Mouse (Mus musculus): ENCODE results near the gene Hist2h2bb. TPM values are rescaled to one million over a fixed set of nuclear protein-coding genes. Genes with fewer than 3 reads are reported as not detected.

Gene Hist2h2bb
- total and polyA plus RNA-seq, 2 experiments from 2014 or later: 0.59 to 225 TPM

DNA sequence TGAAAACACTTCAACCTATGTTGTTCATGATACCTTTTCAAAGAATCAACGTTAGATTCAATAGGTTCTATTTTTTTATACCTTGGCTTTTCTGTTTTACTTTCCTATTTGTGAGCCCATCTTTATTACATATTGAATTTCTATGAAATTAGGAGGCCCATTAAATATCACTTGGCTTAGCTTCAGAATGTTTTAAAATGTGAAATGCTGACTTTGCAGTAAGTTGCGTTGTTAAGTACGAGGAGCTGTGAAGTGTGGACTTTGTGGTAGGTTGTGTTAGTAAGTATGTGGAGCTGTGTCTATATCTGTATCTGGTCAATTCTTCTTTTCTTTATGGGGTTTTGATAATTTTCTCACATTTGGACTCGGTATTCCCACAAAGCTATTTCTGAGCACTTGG lies 28.8 kb downstream of the Hist2h2bb start:
- no peak overlapping the region for H3K4me3 ChIP-seq (ENCODE audit: low read depth, low read length)
- DNase-seq (ENCODE audit: low spot score): no peak
- 81% methylated on average over 4 of the region's 4 CpGs for WGBS
- no peak overlapping the region for H3K4me2 ChIP-seq (ENCODE audit: low read depth, low read length)
- TF ChIP-seq EP300 (IDR thresholded peaks at IDR 0.05; ENCODE audit: low read depth) (no peak), CTCF (IDR thresholded peaks at IDR 0.05; ENCODE audit: low read depth) (no peak)
- H3K36me3 ChIP-seq (replicated peaks; ENCODE audit: control insufficient read depth, insufficient read depth, low read length): no peaks in the 10 kb centered on the region
- H3K9ac ChIP-seq (replicated peaks; ENCODE audit: low read depth, low read length): no peak overlapping the region
- no peaks in the 10 kb centered on the region for H3K4me1 ChIP-seq (ENCODE audit: control insufficient read depth, insufficient read depth)
- peaks cover 11% of the 10 kb centered on the region for H3K27me3 ChIP-seq (ENCODE audit: control insufficient read depth, insufficient read depth, low read length)
- no peak overlapping the region for H3K27ac ChIP-seq (ENCODE audit: low read depth)
- no peak for ATAC-seq (ENCODE audit: insufficient read depth, low read depth)
- no peaks in the 10 kb centered on the region for H3K9me3 ChIP-seq (replicated peaks; ENCODE audit: control insufficient read depth, low read length)

DNA sequence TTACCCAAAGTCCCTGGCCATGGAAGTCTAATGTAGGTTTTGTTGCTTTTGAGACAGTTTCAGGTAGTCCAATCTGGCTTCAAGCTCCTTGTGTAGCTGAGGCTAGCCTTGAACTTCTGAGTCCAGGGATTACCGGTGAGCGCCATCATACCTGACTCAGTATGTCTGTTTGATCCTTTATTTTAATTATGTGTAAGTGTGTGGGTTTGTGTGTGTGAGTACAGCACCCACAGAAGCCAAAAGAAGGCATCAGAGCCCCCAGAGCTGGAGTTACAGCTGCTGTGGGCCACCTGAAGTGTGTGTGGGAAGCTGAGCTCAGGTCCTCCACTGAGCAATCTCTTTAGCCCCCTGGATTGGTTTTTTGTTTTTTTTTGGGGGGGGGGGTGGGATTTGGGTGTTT lies 30.0 kb downstream of the Hist2h2bb start:
- Histone ChIP-seq H3K9me3 (replicated peaks; ENCODE audit: control insufficient read depth, low read length) (no peaks in the 10 kb centered on the region), H3K4me3 (ENCODE audit: low read depth, low read length) (no peak overlapping the region), H3K27me3 (ENCODE audit: control insufficient read depth, insufficient read depth, low read length) (peaks cover 11% of the 10 kb centered on the region), H3K36me3 (replicated peaks; ENCODE audit: control insufficient read depth, insufficient read depth, low read length) (no peaks in the 10 kb centered on the region), H3K9ac (replicated peaks; ENCODE audit: low read depth, low read length) (no peak overlapping the region), H3K4me2 (ENCODE audit: low read depth, low read length) (no peak overlapping the region), H3K27ac (ENCODE audit: low read depth) (no peak overlapping the region), H3K4me1 (ENCODE audit: control insufficient read depth, insufficient read depth) (no peaks in the 10 kb centered on the region)
- ATAC-seq (ENCODE audit: insufficient read depth, low read depth): no peak
- WGBS: 96% methylated on average over 2 of the region's 2 CpGs
- TF ChIP-seq CTCF (IDR thresholded peaks at IDR 0.05; ENCODE audit: low read depth): no peak
- no peak for TF ChIP-seq EP300 (IDR thresholded peaks at IDR 0.05; ENCODE audit: low read depth)
- no peak for DNase-seq (ENCODE audit: low spot score)

DNA sequence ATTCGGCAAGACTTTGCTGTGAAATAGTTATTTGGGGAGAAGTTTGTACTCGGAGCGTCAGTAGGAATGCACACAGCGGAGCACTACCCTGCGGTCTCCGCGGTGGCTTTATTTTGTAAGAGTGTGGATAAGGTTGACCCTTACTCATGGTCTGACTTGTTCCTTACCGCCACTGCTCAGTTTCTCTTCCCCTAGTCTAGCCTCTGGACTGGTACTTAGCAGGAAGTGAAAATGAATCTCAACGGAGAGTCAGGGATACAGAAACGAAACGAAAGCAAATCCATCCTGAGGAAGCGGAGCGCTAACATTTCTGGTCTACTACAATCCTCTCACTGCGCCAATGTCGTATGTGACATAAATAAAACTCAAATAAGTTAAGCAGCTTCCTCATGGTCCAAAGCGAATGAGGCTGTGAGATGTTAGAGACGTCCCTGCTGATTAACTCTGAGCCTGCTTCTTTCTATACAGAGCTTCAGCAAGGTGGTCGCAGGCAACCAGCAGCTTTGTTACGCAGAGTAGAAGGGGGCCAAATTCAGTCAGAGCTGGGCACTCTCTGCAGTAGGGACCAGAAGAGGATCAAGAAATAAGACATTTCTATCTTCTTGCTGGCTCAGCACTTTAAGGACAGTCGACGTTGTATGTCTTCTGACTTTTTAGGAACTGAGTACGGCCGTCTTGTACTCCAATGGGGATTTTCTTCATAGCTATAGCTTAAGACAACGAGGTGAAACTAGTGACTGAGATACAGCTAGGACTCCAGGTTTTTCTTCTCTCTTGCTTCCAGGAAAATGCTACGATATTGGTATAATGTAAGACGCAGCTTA lies 31.4 kb downstream of the Hist2h2bb start:
- Histone ChIP-seq H3K27ac (ENCODE audit: low read depth) (no peak overlapping the region), H3K4me1 (ENCODE audit: control insufficient read depth, insufficient read depth) (no peaks in the 10 kb centered on the region), H3K4me2 (ENCODE audit: low read depth, low read length) (peak overlapping the region; percentile 55), H3K9me3 (replicated peaks; ENCODE audit: control insufficient read depth, low read length) (no peaks in the 10 kb centered on the region), H3K4me3 (ENCODE audit: low read depth, low read length) (peak overlapping the region; percentile 44), H3K9ac (replicated peaks; ENCODE audit: low read depth, low read length) (no peak overlapping the region; the same call in 1 of the 2 replicates), H3K36me3 (replicated peaks; ENCODE audit: control insufficient read depth, insufficient read depth, low read length) (no peaks in the 10 kb centered on the region), H3K27me3 (ENCODE audit: control insufficient read depth, insufficient read depth, low read length) (peaks cover 11% of the 10 kb centered on the region)
- ATAC-seq (ENCODE audit: insufficient read depth, low read depth): no peak; the same call in 1 of the 2 replicates
- no peak for TF ChIP-seq CTCF (IDR thresholded peaks at IDR 0.05; ENCODE audit: low read depth)
- no peak for TF ChIP-seq EP300 (IDR thresholded peaks at IDR 0.05; ENCODE audit: low read depth)
- no peak for DNase-seq (ENCODE audit: low spot score)
- WGBS: 59% methylated on average over 26 of the region's 26 CpGs

DNA sequence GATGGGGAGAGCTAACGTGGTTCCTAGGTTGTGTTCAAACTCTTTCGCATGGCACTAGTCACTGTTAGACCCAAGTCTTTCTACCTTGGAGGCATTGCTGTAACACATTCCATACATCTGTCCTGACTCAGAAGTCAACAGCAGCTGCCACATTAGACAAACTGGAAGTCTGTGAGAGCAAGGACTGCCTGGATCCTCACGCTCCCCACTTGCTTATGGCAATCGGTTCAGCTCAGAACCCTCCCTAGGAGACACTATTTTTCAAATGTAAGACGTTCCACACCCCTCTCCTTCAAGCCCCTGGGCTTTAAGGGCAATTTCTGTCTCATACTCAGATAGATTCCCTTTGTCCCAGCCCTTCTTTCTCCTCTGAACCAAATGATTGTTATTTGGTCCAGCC lies 32.5 kb downstream of the Hist2h2bb start:
- Histone ChIP-seq H3K4me3 (ENCODE audit: low read depth, low read length) (no peak overlapping the region), H3K9me3 (replicated peaks; ENCODE audit: control insufficient read depth, low read length) (no peaks in the 10 kb centered on the region), H3K4me2 (ENCODE audit: low read depth, low read length) (no peak overlapping the region), H3K27me3 (ENCODE audit: control insufficient read depth, insufficient read depth, low read length) (peaks cover 11% of the 10 kb centered on the region), H3K9ac (replicated peaks; ENCODE audit: low read depth, low read length) (no peak overlapping the region), H3K36me3 (replicated peaks; ENCODE audit: control insufficient read depth, insufficient read depth, low read length) (no peaks in the 10 kb centered on the region), H3K4me1 (ENCODE audit: control insufficient read depth, insufficient read depth) (no peaks in the 10 kb centered on the region), H3K27ac (ENCODE audit: low read depth) (no peak overlapping the region)
- TF ChIP-seq CTCF (IDR thresholded peaks at IDR 0.05; ENCODE audit: low read depth) (no peak), EP300 (IDR thresholded peaks at IDR 0.05; ENCODE audit: low read depth) (no peak)
- ATAC-seq (ENCODE audit: insufficient read depth, low read depth) (no peak), DNase-seq (ENCODE audit: low spot score) (no peak)
- WGBS: 72% methylated on average over 5 of the region's 5 CpGs

GRCm38 (mm10) chr3:96306506-96306905 lies 37.0 kb downstream of the Hist2h2bb start:
- Histone ChIP-seq H3K9ac (replicated peaks; ENCODE audit: low read depth, low read length) (no peak overlapping the region), H3K9me3 (replicated peaks; ENCODE audit: control insufficient read depth, low read length) (no peaks in the 10 kb centered on the region), H3K4me1 (ENCODE audit: control insufficient read depth, insufficient read depth) (no peaks in the 10 kb centered on the region), H3K27ac (ENCODE audit: low read depth) (no peak overlapping the region), H3K4me2 (ENCODE audit: low read depth, low read length) (no peak overlapping the region), H3K36me3 (replicated peaks; ENCODE audit: control insufficient read depth, insufficient read depth, low read length) (no peaks in the 10 kb centered on the region), H3K27me3 (ENCODE audit: control insufficient read depth, insufficient read depth, low read length) (peaks cover 6% of the 10 kb centered on the region), H3K4me3 (ENCODE audit: low read depth, low read length) (no peak overlapping the region)
- TF ChIP-seq CTCF (IDR thresholded peaks at IDR 0.05; ENCODE audit: low read depth) (no peak), EP300 (IDR thresholded peaks at IDR 0.05; ENCODE audit: low read depth) (no peak)
- WGBS: 66% methylated on average over 9 of the region's 9 CpGs
- DNase-seq (ENCODE audit: low spot score): no peak
- ATAC-seq (ENCODE audit: insufficient read depth, low read depth): no peak

DNA sequence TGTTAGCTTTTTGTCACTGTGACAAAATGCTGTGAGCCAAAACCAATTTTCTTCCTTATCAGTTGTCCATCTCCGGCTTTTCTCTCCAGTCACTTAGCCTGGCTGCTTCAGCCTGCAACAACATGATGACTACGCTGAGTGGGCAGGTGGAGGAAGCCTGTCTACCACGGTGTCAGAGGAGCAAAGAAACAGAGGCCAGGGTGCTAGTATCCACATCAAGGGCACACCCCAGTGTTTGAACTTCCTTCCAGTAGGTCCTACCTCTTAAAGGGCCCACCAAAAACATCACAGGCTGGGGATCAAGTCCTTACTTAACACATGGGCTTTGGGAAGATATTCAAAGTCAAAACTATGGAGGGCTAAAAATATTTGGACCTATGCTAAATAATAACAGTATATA lies 39.9 kb downstream of the Hist2h2bb start:
- no peak overlapping the region for H3K4me3 ChIP-seq (ENCODE audit: low read depth, low read length)
- no peaks in the 10 kb centered on the region for H3K4me1 ChIP-seq (ENCODE audit: control insufficient read depth, insufficient read depth)
- WGBS: 48% methylated on average over 3 of the region's 3 CpGs
- no peak for ATAC-seq (ENCODE audit: insufficient read depth, low read depth)
- no peaks in the 10 kb centered on the region for H3K27me3 ChIP-seq (ENCODE audit: control insufficient read depth, insufficient read depth, low read length)
- DNase-seq (ENCODE audit: low spot score): no peak
- H3K9ac ChIP-seq (replicated peaks; ENCODE audit: low read depth, low read length): no peak overlapping the region
- no peak for TF ChIP-seq EP300 (IDR thresholded peaks at IDR 0.05; ENCODE audit: low read depth)
- no peak for TF ChIP-seq CTCF (IDR thresholded peaks at IDR 0.05; ENCODE audit: low read depth)
- no peaks in the 10 kb centered on the region for H3K9me3 ChIP-seq (replicated peaks; ENCODE audit: control insufficient read depth, low read length)
- no peak overlapping the region for H3K4me2 ChIP-seq (ENCODE audit: low read depth, low read length)
- no peak overlapping the region for H3K27ac ChIP-seq (ENCODE audit: low read depth)
- H3K36me3 ChIP-seq (replicated peaks; ENCODE audit: control insufficient read depth, insufficient read depth, low read length): no peaks in the 10 kb centered on the region
